Mouse (Mus musculus) G1E (cell line): ENCODE measurements around the gene Pter. TPM values are rescaled to one million over a fixed set of nuclear protein-coding genes. Genes with fewer than 3 reads are reported as not detected.

ENCODE experiments used
- ATAC-seq: 2 replicates; pipeline ENCODE4 v1.8.0; 2016; ENCODE audit warnings: mild to moderate bottlenecking; ENCODE audit not compliant: insufficient number of reproducible peaks, poor library complexity, low FRiP score, severe bottlenecking; ENCODE audit errors: extremely low read depth
- DNase-seq: peaks from one replicate; pipeline ENCODE4 v3.0.0; 2012; ENCODE audit warnings: low spot score
- H3K27me3 ChIP-seq: 2 replicates; pipeline ENCODE4 v1.6.1; 2012; ENCODE audit warnings: mild to moderate bottlenecking, low read length, inconsistent platforms; ENCODE audit not compliant: insufficient read depth
- H3K36me3 ChIP-seq: replicated peaks from 2 replicates; pipeline ENCODE3; 2012; ENCODE audit warnings: mild to moderate bottlenecking, inconsistent platforms
- H3K4me1 ChIP-seq: 2 replicates; pipeline ENCODE4 v1.6.1; 2012; ENCODE audit warnings: low read depth, low read length, inconsistent platforms, mixed read lengths; ENCODE audit not compliant: insufficient read depth
- H3K4me3 ChIP-seq: 2 replicates; pipeline ENCODE4 v1.5.1; 2012; ENCODE audit warnings: low read depth, mild to moderate bottlenecking, inconsistent platforms, low read length, moderate library complexity, mixed read lengths
- H3K9me3 ChIP-seq: replicated peaks from 2 replicates; pipeline ENCODE4 v1.6.1; 2012; ENCODE audit warnings: inconsistent platforms
- CTCF ChIP-seq: IDR thresholded peaks from 2 replicates; pipeline ENCODE4 v1.5.1; 2012; ENCODE audit warnings: low read depth, low read length, inconsistent platforms, mixed read lengths
- GATA1 ChIP-seq: IDR thresholded peaks from 2 replicates; pipeline ENCODE4 v1.6.1; 2012; ENCODE audit warnings: borderline replicate concordance, low read length, inconsistent platforms, mixed read lengths
- GATA2 ChIP-seq: IDR thresholded peaks from 2 replicates; pipeline ENCODE4 v1.6.1; 2012; ENCODE audit warnings: low read depth, low read length, inconsistent platforms, borderline replicate concordance
- POLR2AphosphoS5 ChIP-seq: IDR thresholded peaks from 2 replicates; pipeline ENCODE4 v1.6.1; 2012; ENCODE audit warnings: low read depth, low read length, inconsistent platforms; ENCODE audit not compliant: insufficient replicate concordance
- TAL1 ChIP-seq: conservative IDR thresholded peaks from 2 replicates; pipeline ENCODE4 v1.6.1; 2012; ENCODE audit warnings: low read depth, low read length, inconsistent platforms, mixed read lengths
- polyA plus RNA-seq: library from polyadenylated mRNA; stranded (reverse); fragments of >175 nt; gene quantifications from 2 replicates; pipeline ENCODE4 v1.2.3, GENCODE M21; 2012
- total RNA-seq, 2 experiments: library from RNA; stranded (forward) in 1 of 2; stranded (reverse) in 1 of 2; fragments of 200-1000 nt in 1 of 2; fragments of >200 nt in 1 of 2; fragmentation: Nextera tagmentation in 1 of 2; gene quantifications; 2 replicates each; pipeline ENCODE4 v1.2.3; 2014 to 2017

Pter gene
- total and polyA plus RNA-seq, 3 experiments, result 1.9 to 12.7 (median 6.2) TPM

DNA sequence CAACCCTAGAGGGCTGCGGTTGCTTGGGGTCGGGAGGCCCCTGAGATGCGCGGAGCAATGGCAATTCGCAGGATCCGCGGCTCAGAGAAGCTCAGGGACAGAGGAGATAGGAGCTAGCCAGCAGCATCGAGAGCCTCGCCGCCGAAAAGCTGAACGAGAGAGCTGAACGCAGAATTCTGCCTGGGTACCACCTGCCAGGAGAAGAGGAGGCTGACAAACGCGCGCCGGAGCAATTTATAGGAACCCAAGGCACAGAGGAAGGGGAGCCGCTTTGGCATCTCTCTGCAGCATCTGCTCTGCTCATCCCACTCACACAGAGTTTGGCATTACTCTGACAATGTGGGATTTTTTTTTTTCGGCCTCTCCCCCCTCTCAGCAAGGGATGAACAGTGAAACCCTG lies 87.6 kb downstream of the Pter start, which contains the start of gene C1ql3:
Gene C1ql3, minus strand, starts transcription at position 335 of the 400 bp plus-strand sequence.
- peaks cover 20% of the 10 kb centered on the region; the same call in 1 of the 2 replicates for H3K27me3 ChIP-seq
- no peak for DNase-seq
- H3K4me3 ChIP-seq, result no peak within 1 kb of the TSS

DNA sequence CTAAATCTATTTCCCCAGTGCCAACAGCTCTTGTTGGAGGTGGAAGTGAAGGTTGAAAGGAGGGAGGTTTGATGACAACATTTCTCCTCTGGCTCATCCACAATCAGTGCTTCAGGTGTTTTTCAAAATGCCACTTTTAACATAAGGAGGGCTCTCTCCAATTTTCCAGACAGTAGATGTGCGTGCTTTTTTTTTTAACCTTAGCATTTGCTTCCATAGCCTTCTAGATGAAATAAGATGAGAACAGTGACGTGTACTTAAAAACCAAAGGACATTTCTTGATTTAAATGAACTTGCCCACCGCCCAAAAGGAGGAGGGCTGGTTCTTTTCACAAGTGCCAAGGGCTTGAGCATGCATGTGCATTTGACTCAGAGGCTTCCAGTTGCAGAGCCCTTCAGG lies 88.1 kb downstream of the Pter start:
- peaks cover 20% of the 10 kb centered on the region; the same call in 1 of the 2 replicates for H3K27me3 ChIP-seq
- no peak for TF ChIP-seq GATA1
- TF ChIP-seq CTCF, result no peak
- no peak for TF ChIP-seq GATA2
- TF ChIP-seq POLR2AphosphoS5, result no peak
- TF ChIP-seq TAL1, result no peak
- H3K4me3 ChIP-seq, result no peak overlapping the region
- H3K36me3 ChIP-seq, result no peaks in the 10 kb centered on the region
- no peaks in the 10 kb centered on the region for H3K4me1 ChIP-seq
- no peaks in the 10 kb centered on the region for H3K9me3 ChIP-seq
- DNase-seq (no peak), ATAC-seq (no peak)

More for the DNA sequence above, 87.6 kb downstream of the Pter start, which contains the start of gene C1ql3:
- no peaks in the 10 kb centered on the region for H3K9me3 ChIP-seq
- no peak for ATAC-seq
- H3K36me3 ChIP-seq, result no peaks in the 10 kb centered on the region
- no peaks in the 10 kb centered on the region for H3K4me1 ChIP-seq
- no peak for TF ChIP-seq POLR2AphosphoS5
- TF ChIP-seq GATA1, result no peak
- no peak for TF ChIP-seq GATA2
- no peak for TF ChIP-seq CTCF
- TF ChIP-seq TAL1, result no peak

- no peak for DNase-seq
- H3K9me3 ChIP-seq, result no peaks in the 10 kb centered on the region
- no peak for ATAC-seq
- H3K36me3 ChIP-seq, result no peaks in the 10 kb centered on the region
- no peaks in the 10 kb centered on the region for H3K27me3 ChIP-seq
- H3K4me1 ChIP-seq, result no peaks in the 10 kb centered on the region
- TF ChIP-seq CTCF, result no peak
- no peak for TF ChIP-seq TAL1
- no peak for TF ChIP-seq GATA1
- TF ChIP-seq POLR2AphosphoS5, result no peak
- no peak for TF ChIP-seq GATA2
- no peak overlapping the region for H3K4me3 ChIP-seq
Observed at GRCm38 (mm10) chr2:13018382-13018781, 94.5 kb downstream of the Pter start.

- Histone ChIP-seq H3K9me3 (no peaks in the 10 kb centered on the region), H3K4me3 (no peak overlapping the region), H3K36me3 (no peaks in the 10 kb centered on the region), H3K27me3 (no peaks in the 10 kb centered on the region), H3K4me1 (no peaks in the 10 kb centered on the region)
- ATAC-seq (no peak), DNase-seq (no peak)
- no peak for TF ChIP-seq TAL1
- TF ChIP-seq CTCF, result no peak
- TF ChIP-seq POLR2AphosphoS5, result no peak
- TF ChIP-seq GATA2, result no peak
- TF ChIP-seq GATA1, result no peak
Observed at GRCm38 (mm10) chr2:13018861-13019260, 95.0 kb downstream of the Pter start.

GRCm38 (mm10) chr2:13038772-13039171 lies 114.9 kb downstream of the Pter start:
- no peaks in the 10 kb centered on the region for H3K4me1 ChIP-seq
- DNase-seq (no peak), ATAC-seq (no peak)
- no peaks in the 10 kb centered on the region for H3K36me3 ChIP-seq
- no peaks in the 10 kb centered on the region for H3K9me3 ChIP-seq
- no peak for TF ChIP-seq POLR2AphosphoS5
- no peak for TF ChIP-seq GATA2
- no peak overlapping the region for H3K4me3 ChIP-seq
- H3K27me3 ChIP-seq, result peaks cover 5% of the 10 kb centered on the region; the same call in 1 of the 2 replicates

DNA sequence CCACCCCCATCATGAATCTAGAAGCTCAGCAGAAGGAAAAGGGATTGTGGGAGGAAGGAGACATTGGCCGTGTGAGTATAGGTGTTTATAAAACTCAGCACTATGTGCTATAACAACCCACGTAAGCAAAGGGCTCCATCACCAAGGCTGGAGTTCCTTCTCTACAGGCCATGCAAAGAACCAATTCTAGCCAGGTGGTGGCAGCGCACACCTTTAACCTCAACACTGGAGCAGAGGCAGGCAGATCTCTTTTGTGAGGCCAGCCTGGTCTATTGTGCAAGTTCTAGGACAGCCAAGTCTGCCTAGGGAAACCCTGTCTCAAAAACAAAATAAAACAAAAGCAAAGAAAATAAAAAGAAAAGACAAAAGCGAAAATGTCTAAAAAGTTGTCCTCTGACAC lies 115.9 kb downstream of the Pter start:
- H3K9me3 ChIP-seq, result no peaks in the 10 kb centered on the region
- no peak for TF ChIP-seq TAL1
- no peak for TF ChIP-seq GATA1
- no peak for TF ChIP-seq POLR2AphosphoS5
- TF ChIP-seq GATA2, result no peak
- no peak for TF ChIP-seq CTCF
- DNase-seq, result no peak

More for the DNA sequence above, 115.9 kb downstream of the Pter start:
- Histone ChIP-seq H3K36me3 (no peaks in the 10 kb centered on the region), H3K4me1 (no peaks in the 10 kb centered on the region), H3K27me3 (peaks cover 5% of the 10 kb centered on the region; the same call in 1 of the 2 replicates), H3K4me3 (no peak overlapping the region)
- no peak for ATAC-seq
